Mouse (Mus musculus): ENCODE measurements around the gene Tm9sf1. TPM values are rescaled to one million over a fixed set of nuclear protein-coding genes. Genes with fewer than 3 reads are reported as not detected.
A peak's percentile ranks its signal among the peaks of the same experiment; 100 is the strongest.

Gene Tm9sf1
- total RNA-seq, 2 experiments from 2014 or later: 46.8 to 47.8 TPM

DNA sequence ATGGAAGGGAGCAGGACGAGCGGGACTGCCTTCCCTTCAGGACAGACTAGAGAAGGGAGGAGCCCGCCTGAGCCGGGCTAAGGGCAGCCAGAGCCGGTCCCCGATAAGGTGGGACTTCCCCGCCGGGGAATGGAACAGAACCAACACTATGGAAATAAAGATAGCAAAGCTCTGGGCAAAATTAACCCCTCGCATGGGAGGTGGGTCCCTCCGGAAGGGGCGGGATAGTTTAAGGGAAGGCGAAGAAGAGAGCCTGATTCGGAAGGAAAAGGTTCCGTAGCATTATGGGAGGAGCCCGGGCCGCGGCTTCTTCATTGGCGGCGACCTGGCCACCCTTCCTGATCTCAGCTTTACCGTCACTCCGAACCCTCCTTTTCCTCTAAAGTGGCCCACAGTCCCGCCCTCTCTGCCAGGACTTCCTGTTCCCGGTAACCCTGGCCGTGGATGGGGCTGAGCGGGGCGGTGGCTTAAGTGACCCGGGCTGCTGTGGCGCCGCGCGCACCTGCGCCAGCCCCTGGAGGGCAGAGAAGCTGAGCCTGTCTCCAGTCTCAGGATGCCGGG is 52.2 kb downstream of the Tm9sf1 start, which contains the start of gene Rnf31:
TSS of gene Rnf31 (plus strand) at position 378 of the 561 bp plus-strand sequence.
- peak; percentile 82 to 91 for DNase-seq (ENCODE audit: low spot score in 2 of 2)

DNA sequence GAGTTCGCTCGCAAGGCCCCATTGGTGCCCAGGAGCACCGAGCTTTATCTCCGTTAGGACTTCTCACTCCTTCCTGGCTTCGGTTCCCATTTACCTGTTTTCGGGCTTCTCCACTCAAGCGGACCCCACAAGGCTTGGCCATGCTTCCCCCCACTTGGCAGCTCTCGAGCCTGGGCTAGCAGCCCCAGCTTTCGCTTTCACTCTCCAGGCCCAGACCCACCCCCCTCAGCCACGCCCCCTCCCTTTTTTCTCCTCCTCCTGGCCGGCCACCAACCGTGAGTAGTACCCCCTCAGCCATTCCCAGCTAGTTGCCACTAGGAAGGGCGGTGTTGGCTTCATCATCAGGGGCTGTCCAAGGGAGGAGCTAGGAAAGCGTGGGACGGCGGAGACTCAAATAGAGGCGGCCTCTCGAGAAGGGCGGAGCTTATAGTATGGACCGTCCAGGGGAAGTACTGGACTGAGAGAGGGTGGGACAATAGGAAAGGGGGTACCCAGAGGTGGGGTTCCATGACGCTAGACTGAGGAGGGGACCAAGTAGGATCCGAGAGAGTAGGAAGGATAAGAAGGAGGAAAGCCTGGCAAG is 52.8 kb downstream of the Tm9sf1 start, which contains the start of gene Psme2:
TSS of gene Psme2 (minus strand) at position 366 of the 583 bp plus-strand sequence.
- DNase-seq (ENCODE audit: low spot score in 2 of 2): peak; percentile 81 to 92

DNA sequence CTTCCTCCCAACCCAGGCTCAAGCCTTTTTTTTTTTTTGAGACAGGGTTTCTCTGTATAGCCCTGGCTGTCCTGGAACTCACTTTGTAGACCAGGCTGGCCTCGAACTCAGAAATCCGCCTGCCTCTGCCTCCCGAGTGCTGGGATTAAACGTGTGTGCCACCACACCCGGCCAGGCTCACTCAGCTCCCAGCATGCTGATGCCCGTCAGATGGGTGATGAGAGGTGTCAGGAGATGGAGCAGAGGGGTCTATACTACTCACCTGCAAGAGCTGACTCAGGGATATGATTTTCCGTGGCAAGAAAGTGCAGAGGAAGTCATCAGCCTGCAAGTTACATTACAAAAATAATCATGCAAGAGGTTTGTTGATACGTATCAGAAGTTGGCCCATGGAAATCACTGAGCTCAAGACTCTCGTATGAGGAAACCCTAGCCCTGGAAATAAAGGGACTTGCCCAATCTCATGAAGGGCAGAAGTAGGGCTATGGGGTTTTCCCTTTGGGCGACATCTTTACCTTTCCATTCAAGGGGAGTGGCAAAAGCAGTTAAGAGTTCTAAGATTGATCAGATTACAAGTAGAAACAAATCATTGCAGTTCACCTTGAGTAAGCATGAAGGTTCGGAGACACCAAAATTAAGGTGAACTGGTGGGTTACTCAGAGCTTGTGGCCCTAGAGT is 53.7 kb downstream of the Tm9sf1 start:
- DNase-seq (ENCODE audit: low spot score in 2 of 2): no peak

- DNase-seq (ENCODE audit: low spot score in 2 of 2): no peak
Observed at GRCm38 (mm10) chr14:55589271-55589670, 54.3 kb downstream of the Tm9sf1 start.

GRCm38 (mm10) chr14:55586149-55586548 is 57.5 kb downstream of the Tm9sf1 start:
- DNase-seq (ENCODE audit: low spot score in 2 of 2): no peak

Other genes with a start within 250 kb of the Tm9sf1 start
- gene Dhrs4, start 165.0 kb downstream of the Tm9sf1 start, total RNA-seq (2021): 10 to 100 TPM; 23.7 to 28.5 TPM
- 1 to 10 TPM; 3.2 to 4.4 TPM for gene Carmil3, start 153.2 kb downstream of the Tm9sf1 start, total RNA-seq (2021)
- gene Cpne6, start 133.4 kb downstream of the Tm9sf1 start, total RNA-seq (2021): not detected
- gene Nrl, start 118.8 kb downstream of the Tm9sf1 start, total RNA-seq (2021): not detected
- gene Pck2, start 103.5 kb downstream of the Tm9sf1 start, total RNA-seq (2021): 10 to 100 TPM; 21.6 to 21.8 TPM
- 10 to 100 TPM; 44.5 to 54.3 TPM for gene Dcaf11, start 83.8 kb downstream of the Tm9sf1 start, total RNA-seq (2021)
- gene A730061H03Rik, start 83.4 kb downstream of the Tm9sf1 start, total RNA-seq (2021): 1 to 10 TPM in 1 of 2 experiments, not detected in 1; 1.4 TPM
- gene Fitm1, start 68.2 kb downstream of the Tm9sf1 start, total RNA-seq (2021): 100 to 1,000 TPM; 294 to 332 TPM
- 10 to 100 TPM; 82.0 to 88.4 TPM for gene Psme1, start 65.7 kb downstream of the Tm9sf1 start, total RNA-seq (2021)
- gene Emc9, start 58.5 kb downstream of the Tm9sf1 start, total RNA-seq (2021): 10 to 100 TPM; 49.1 to 53.6 TPM
- 100 to 1,000 TPM; 124 to 153 TPM for gene Psme2, start 52.7 kb downstream of the Tm9sf1 start, total RNA-seq (2021)
- gene Rnf31, start 52.1 kb downstream of the Tm9sf1 start, total RNA-seq (2021): 10 to 100 TPM; 21.2 to 22.4 TPM
- gene Irf9, start 40.2 kb downstream of the Tm9sf1 start, total RNA-seq (2021): 1 to 10 TPM; 7.0 to 9.0 TPM
- 1 to 10 TPM; 2.7 to 3.2 TPM for gene Rec8, start 25.8 kb downstream of the Tm9sf1 start, total RNA-seq (2021)
- gene Ipo4, start 7.8 kb downstream of the Tm9sf1 start, total RNA-seq (2021): 100 to 1,000 TPM in 1 of 2 experiments, 10 to 100 TPM in 1; 97.6 to 104 TPM
- 1 to 10 TPM; 1.7 to 2.4 TPM for gene Gm49378, start 5.9 kb downstream of the Tm9sf1 start, total RNA-seq (2021)
- gene Tssk4, start 6.4 kb upstream of the Tm9sf1 start, total RNA-seq (2021): 1 to 10 TPM; 1.4 to 2.0 TPM
- gene Mdp1, start 16.7 kb upstream of the Tm9sf1 start, total RNA-seq (2021): 10 to 100 TPM; 27.2 to 27.5 TPM
- gene Gmpr2, start 28.1 kb upstream of the Tm9sf1 start, total RNA-seq (2021): 10 to 100 TPM; 12.7 to 13.9 TPM
- 100 to 1,000 TPM; 257 to 278 TPM for gene Nedd8, start 28.3 kb upstream of the Tm9sf1 start, total RNA-seq (2021)
- gene Tinf2, start 38.0 kb upstream of the Tm9sf1 start, total RNA-seq (2021): 10 to 100 TPM; 21.6 to 21.7 TPM
- under 1 TPM; 0.39 to 0.49 TPM for gene Tgm1, start 70.1 kb upstream of the Tm9sf1 start, total RNA-seq (2021)
- 10 to 100 TPM; 10.9 to 12.8 TPM for gene Rabggta, start 78.5 kb upstream of the Tm9sf1 start, total RNA-seq (2021)
- 10 to 100 TPM; 40.1 to 41.3 TPM for gene Dhrs1, start 101.9 kb upstream of the Tm9sf1 start, total RNA-seq (2021)
- 10 to 100 TPM; 16.9 to 18.5 TPM for gene Nop9, start 101.9 kb upstream of the Tm9sf1 start, total RNA-seq (2021)
- gene Cideb, start 114.7 kb upstream of the Tm9sf1 start, total RNA-seq (2021): under 1 TPM in 1 of 2 experiments, not detected in 1; 0.36 TPM
- under 1 TPM; 0.13 to 0.20 TPM for gene Ltb4r2, start 117.6 kb upstream of the Tm9sf1 start, total RNA-seq (2021)
- under 1 TPM; 0.49 to 0.64 TPM for gene Ltb4r1, start 122.2 kb upstream of the Tm9sf1 start, total RNA-seq (2021)
- 10 to 100 TPM in 1 of 2 experiments, 1 to 10 TPM in 1; 9.2 to 11.3 TPM for gene Adcy4, start 140.3 kb upstream of the Tm9sf1 start, total RNA-seq (2021)
- gene Ripk3, start 145.1 kb upstream of the Tm9sf1 start, total RNA-seq (2021): 10 to 100 TPM in 1 of 2 experiments, 1 to 10 TPM in 1; 9.4 to 10.7 TPM
- gene Nfatc4, start 179.3 kb upstream of the Tm9sf1 start, total RNA-seq (2021): 10 to 100 TPM; 23.0 to 26.0 TPM
- 10 to 100 TPM; 27.5 to 33.0 TPM for gene Nynrin, start 210.2 kb upstream of the Tm9sf1 start, total RNA-seq (2021)
- gene Cbln3, start 240.6 kb upstream of the Tm9sf1 start, total RNA-seq (2021): under 1 TPM; 0.47 to 0.52 TPM
- gene Khnyn, start 241.1 kb upstream of the Tm9sf1 start, total RNA-seq (2021): 10 to 100 TPM; 15.7 to 16.9 TPM